Mouse (Mus musculus) kidney, postnatal 10 days (tissue): ENCODE measurements at regions not wholly inside any gene's neighbourhood (a gene's known extent, or its start where the extent isn't known, plus 50 kb on each side); places are given as distances from the start of the nearest gene placed in this dataset.
A peak's percentile ranks its signal among the peaks of the same experiment; 100 is the strongest.

Experiments
- DNase-seq: peaks from one replicate; pipeline ENCODE4 v3.0.0; 2021; ENCODE audit warnings: mixed read lengths

DNA sequence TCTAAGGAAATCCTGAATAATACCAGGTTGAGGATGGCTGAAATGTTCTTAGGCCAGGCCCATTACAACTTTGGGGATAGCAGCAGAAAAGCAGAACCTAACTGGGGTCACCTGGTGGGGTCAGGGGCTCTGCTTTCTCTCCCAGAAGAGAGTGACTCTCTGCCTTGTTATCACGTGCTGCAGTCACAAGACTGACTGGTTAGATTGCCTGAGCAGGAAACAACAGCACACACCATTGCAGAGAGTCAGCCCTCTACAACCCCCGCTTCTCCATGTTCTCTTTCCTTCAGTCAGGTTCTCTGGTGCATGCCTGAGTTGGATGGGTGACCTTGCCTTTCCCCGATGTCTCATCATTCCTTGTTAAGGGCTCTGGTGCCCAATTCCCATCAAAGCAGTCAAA, 91.2 kb upstream of the Hsd17b12 start:
- no peak for DNase-seq

DNA sequence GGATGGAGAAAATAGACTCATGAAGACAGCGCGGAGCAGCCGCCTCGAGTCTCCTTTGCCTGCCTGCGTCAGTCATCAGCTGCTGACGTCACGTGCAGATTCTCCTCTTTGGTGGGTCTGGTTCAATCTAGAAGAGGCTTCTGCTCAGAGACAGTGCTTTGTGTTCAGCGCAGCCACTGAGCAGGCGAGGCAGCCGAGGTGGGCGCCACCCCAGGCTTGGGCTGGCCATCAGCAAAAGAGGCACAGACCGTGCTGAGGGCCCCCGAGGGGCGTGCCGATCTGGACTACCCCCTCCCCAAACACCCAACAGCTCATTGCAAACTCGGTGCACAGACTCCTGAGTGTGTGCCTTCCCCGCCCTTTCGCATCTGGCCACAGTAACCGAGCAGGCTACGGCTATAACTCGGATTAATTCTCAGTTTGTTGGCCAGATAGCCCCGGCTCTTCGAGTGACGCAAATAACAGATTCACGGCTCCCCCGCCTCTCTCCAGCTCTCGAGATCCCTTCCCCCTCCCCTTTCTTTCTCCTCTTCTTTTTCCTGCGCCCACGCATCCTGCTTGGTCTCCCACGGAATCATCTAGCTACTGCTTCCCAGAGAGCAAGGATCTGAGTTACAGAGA, 89.2 kb upstream of the Hsd17b12 start:
- DNase-seq, result peak; percentile 21

DNA sequence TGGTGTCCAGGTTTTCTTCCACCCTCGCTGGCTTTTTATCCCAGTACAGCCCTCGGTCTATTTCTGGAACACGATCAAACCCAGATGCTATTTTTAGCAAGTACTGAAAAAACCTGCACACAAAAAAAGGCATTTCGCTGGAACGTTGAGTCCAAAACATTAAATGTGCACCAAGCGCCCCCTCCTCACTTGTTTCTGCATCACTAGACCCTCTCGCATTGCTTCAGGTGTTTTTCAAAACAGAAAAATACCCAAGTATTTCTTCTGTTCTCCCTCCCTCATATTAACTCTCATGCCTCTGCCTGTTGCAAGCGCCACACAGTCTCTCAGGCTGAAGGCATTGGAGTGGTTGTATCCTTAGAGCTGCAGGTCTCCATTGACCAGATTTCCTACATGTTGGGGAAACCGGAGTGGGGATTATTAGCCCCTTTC, 88.4 kb upstream of the Hsd17b12 start:
- DNase-seq, result no peak

DNA sequence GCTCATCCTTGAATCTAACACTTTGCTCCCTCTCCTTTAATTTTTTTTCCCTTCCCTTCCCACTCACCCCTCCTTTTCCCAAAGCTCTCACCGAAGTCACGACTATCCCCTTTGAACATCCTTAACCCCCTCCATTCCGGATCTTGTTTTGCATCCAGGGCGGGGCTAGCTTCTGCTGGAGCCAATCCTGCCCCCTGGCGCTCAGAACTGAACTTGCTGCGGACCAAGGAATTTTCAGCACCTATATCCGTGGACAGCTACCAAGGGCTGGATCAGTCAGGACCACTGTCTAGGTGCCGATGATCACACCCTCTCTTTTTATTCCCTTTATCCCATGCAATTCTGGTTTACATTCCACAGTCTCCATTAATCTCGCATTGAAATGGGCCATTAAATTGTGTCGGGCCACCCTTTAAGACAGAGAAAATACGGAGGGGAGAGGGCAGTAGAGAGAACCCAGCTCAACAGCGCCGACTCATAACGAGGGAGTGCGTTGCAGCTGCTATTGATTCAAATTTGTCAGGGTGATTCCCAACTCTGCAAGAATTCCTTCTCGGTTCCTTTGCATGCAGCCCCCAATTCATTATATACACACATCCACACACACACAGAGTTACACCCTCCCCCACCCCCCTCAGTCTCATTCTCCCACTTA, 87.7 kb upstream of the Hsd17b12 start:
- peak; percentile 89 for DNase-seq

DNA sequence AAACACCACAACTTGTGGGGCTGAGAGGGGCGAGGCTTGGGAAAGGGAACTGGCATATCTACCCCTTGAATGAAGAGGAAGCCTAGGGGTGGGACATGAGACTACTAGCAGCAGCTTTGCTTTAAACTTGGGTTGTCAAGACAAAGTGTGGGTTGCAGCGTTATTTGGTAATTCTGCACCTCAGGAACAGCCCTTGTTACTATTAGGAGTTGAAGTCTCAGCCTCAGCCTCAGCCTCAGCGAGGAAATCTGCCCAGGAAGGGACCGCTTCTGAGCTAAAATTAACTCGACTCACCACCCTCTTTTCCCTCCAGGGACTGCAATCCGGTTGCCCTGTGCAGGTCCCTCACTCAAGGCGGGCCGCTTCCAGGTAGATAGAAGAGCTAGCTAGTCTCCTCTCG, 86.4 kb upstream of the Hsd17b12 start:
- DNase-seq, result no peak

DNA sequence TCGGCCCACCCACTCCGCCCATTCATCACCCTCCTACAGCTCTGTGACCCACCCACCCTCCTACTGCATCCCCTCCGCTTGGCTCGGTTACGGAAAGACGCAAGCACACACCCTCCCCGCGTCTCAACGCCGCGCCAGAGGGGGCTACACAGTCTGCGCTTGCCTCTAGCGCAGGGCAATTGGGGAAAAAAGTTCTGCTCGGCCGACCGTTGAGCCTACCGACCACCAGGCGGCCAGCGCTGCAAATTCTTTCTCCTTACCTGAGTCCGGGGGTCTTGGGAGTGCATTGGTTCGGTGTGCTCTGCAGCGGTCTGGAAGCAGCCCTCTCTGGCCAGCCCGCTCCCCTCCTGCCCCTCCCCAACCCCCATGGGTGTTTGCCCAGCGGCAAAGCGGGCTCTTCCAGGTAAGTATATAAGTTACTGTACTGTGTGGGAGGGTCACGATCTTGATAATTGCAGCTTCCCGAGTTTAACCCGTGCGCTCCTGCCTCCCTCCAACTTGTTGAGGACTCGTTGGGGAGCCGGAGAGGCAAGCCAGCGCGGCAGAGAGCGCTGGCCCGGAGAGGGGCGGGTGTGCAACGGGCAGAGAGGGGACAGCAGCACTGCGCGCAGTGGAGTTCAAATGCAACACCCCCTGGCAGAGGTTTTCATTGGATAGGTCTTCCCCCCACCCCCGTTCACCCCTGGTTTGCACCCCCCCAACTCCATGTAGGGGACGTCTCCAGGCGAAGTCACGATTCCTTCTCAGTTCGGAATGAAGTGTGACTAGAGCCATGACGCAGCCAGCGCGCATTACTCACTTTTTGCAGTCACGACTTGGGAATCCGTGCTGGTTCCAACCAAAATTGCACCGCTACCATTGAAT, 85.5 kb upstream of the Hsd17b12 start:
- no peak for DNase-seq

DNA sequence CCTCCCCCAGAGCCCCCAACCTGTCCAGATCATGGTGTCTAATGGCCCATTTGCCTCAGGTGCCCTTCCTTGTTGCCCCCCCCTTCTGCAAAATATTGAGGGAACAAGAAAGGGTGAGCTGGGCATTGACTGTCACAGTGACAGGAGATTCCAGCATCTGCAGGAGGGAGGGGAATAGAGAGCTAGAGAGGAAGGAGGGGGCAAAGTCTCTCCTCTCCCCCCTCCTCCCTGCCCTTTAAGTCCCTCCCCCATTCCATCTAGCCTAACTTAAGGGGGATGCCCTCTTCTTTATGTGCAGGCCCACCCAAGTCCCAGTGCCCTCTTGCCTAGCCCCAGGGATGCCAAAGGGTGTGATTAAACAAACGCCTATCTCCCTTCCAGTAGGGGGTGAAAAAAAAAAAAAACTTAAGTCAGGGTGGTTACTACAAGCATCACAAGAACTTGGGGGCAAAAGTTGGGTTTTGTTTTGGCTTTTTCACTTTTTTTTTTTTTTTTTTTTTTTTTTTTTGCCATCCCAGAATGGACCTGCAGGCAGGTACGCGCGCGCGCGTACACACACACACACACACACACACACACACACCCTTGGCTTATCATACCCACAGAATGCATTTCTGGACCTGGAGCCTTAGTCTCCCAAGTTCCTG, 84.8 kb upstream of the Hsd17b12 start:
- no peak for DNase-seq

DNA sequence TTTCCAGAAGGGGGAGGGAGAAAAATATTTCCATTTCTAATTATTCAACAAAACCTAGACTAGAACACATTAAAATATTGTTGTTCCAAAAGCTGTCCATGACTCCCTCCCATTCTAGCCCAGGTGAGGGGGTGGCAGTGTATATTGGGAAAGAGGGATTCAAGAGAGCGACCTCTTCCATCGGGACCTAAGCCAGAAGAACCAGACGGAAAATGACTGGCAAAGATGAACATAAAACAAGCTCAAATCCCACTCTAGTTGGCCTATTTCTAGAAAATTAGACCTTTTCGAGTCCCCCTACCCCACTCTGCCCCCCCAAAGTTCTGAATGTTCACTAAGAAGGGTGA, 84.3 kb upstream of the Hsd17b12 start:
- DNase-seq, result no peak

GRCm38 (mm10) chr2:94241301-94242050, 83.7 kb upstream of the Hsd17b12 start:
- no peak for DNase-seq

DNA sequence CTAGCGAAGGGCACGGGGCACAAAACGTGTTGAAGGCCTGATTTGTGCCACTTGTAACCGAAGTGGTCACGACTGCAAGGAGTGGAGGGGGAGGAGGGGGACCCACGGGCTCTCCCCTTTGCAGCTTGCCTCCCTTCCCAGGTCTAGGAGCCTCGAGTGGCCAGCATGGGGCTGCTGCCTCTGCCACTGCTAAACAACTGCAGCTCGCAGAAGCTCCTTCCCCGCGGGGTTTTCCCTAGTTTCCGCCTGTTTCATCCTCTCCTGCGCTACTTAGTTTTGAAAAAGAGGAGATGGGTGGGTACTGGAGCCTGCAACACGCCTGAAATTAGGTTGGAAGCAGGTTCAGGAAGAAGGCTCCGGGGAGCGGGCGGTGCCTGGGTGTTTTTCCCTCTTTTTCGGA, 82.6 kb upstream of the Hsd17b12 start:
- DNase-seq, result no peak

- no peak for DNase-seq
These were observed 81.8 kb upstream of the Hsd17b12 start for GRCm38 (mm10) chr2:94239573-94239972.

DNA sequence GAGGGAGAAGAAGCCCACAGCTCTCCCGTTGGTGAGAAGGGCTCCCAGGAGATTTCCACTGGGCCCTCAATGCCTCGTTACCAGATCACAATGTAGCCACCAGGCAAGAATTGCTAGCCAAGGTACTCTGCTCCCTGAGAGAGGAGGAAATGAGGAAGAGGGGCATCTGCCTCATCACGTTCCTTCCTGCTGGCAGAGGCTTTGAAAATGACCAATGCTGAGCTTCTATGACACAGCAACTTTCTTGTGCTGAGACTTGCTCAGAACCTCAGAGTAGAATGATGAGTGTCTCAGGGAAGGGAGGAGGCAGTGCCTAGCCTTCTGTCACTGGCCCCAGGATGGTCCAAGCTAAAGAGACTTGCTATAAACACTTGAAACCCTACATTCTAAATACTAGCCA, 78.7 kb upstream of the Hsd17b12 start:
- DNase-seq, result no peak

- DNase-seq, result no peak
These were observed 75.8 kb upstream of the Hsd17b12 start for GRCm38 (mm10) chr2:94233597-94233996.

DNA sequence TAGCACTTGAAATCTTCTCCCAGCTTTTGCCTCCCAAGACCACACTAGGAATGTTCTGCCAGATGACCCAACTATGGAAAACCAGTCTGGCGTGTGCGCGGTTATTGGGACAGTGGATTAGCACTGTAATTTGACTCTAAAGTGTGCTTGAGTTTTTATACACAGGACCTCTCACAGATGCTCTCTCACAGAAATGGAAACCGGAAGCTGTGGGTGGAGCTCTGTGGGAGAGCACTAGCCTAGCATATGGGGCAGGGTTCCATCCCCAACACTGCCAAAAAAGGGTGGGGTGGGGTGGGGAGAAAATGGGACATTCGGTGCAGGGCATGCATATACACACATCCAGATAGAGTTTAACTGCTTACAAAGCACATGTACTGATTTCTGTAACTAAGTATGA, 61.7 kb upstream of the Hsd17b12 start:
- no peak for DNase-seq

DNA sequence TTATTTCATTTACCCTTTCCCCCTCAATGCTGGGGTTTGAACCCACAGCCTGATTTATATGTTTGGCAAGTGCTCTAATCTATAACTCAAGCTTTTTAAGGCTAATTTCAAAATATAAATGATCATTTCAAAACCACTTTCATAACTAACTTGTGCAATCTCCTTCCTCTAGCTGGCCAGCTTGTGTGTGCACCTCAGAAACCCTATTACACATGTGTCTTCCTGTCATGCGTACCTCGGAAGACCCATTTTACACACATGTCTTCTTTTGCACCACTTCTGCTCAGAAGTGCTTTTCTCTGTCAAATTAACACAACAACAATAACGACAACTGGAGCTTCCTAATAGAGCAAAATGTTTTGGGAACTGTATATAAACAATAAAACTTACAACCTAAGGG, 59.7 kb upstream of the Hsd17b12 start:
- DNase-seq, result no peak

DNA sequence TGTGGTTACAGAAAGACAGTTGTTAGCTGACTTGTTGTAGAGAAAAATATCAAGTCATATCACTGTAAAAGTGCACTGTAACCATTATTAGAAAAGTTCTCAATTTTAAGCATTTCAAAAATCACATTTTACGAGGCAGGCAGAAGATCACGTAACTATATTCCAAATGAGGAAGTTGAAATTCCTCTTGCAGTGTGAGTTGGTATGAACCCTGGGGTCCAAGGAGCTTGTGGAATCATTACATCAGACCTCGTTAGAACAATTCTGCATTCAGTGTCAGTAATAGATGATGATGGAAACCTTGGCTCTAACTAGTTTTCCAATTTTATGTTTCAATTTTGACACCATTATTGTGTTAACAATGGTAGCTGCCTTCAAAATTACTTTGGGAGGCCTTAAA, 57.7 kb upstream of the Hsd17b12 start:
- DNase-seq, result no peak
